Mouse (Mus musculus): Measurements from ENCODE around the gene Slc15a1.
"Not testable (repeated sequence)": the region's sequence is repeated elsewhere in the genome, so short reads cannot be mapped to it uniquely, and the experiment has no call there.

Slc15a1 gene

GRCm38 (mm10) chr14:121450504-121451423 is 54.3 kb downstream of the Slc15a1 start:
- DNase-seq, result peak; percentile 68

- peak; percentile 16 for DNase-seq
These were observed 58.1 kb downstream of the Slc15a1 start for GRCm38 (mm10) chr14:121446951-121447350.

GRCm38 (mm10) chr14:121445194-121445593 is 59.9 kb downstream of the Slc15a1 start:
- peak; percentile 73 for DNase-seq

GRCm38 (mm10) chr14:121440807-121441206 is 64.2 kb downstream of the Slc15a1 start:
- DNase-seq, result no peak

GRCm38 (mm10) chr14:121437026-121437425 is 68.0 kb downstream of the Slc15a1 start:
- no peak for DNase-seq

GRCm38 (mm10) chr14:121436455-121436854 is 68.6 kb downstream of the Slc15a1 start:
- DNase-seq, result no peak

GRCm38 (mm10) chr14:121435794-121436193 is 69.3 kb downstream of the Slc15a1 start:
- DNase-seq, result no peak

- no peak for DNase-seq
These were observed 73.8 kb downstream of the Slc15a1 start for GRCm38 (mm10) chr14:121431261-121431660.

- DNase-seq, result no peak
These were observed 75.1 kb downstream of the Slc15a1 start for GRCm38 (mm10) chr14:121429854-121430535.

GRCm38 (mm10) chr14:121428148-121428547 is 76.9 kb downstream of the Slc15a1 start:
- DNase-seq, result no peak

GRCm38 (mm10) chr14:121426743-121427142 is 78.3 kb downstream of the Slc15a1 start:
- peak; percentile 52 for DNase-seq

GRCm38 (mm10) chr14:121425004-121425793 is 79.9 kb downstream of the Slc15a1 start:
- no peak for DNase-seq

GRCm38 (mm10) chr14:121423341-121423751 is 81.7 kb downstream of the Slc15a1 start:
- no peak for DNase-seq

GRCm38 (mm10) chr14:121422664-121423340 is 82.2 kb downstream of the Slc15a1 start:
- DNase-seq, result peak; percentile 41

GRCm38 (mm10) chr14:121422000-121422399 is 83.1 kb downstream of the Slc15a1 start:
- no peak for DNase-seq

- DNase-seq, result no peak
These were observed 87.5 kb downstream of the Slc15a1 start for GRCm38 (mm10) chr14:121417594-121417993.

GRCm38 (mm10) chr14:121416626-121417319 is 88.3 kb downstream of the Slc15a1 start:
- DNase-seq, result no peak

- DNase-seq, result no peak
These were observed 90.3 kb downstream of the Slc15a1 start for GRCm38 (mm10) chr14:121414635-121415241.

- not testable (repeated sequence) for DNase-seq
These were observed 91.3 kb downstream of the Slc15a1 start for GRCm38 (mm10) chr14:121413726-121414125.
